Mouse (Mus musculus) CH12.LX (cell line): ENCODE results near the gene Tnfsf9. TPM values are rescaled to one million over a fixed set of nuclear protein-coding genes. Genes with fewer than 3 reads are reported as not detected.

Source experiments
- DNase-seq: peaks from one replicate; pipeline ENCODE4 v3.0.0-alpha.2; 2013; ENCODE audit errors: extremely low read depth
- H3K27ac ChIP-seq: 2 replicates; pipeline ENCODE4 v1.5.1; 2012; ENCODE audit warnings: low read depth, mild to moderate bottlenecking, control low read depth, moderate library complexity; ENCODE audit not compliant: insufficient read depth
- H3K27me3 ChIP-seq: replicated peaks from 2 replicates; pipeline ENCODE3; 2012; ENCODE audit warnings: inconsistent platforms
- H3K36me3 ChIP-seq, 2 experiments: replicated peaks in 1 of 2; 2 replicates each; pipeline versions ENCODE3 to v1.6.1; 2012; ENCODE audit warnings: inconsistent platforms in 1 of 2, low read length in 1 of 2, mild to moderate bottlenecking in 1 of 2, mixed read lengths in 1 of 2, moderate library complexity in 1 of 2; ENCODE audit not compliant: control insufficient read depth in 1 of 2, insufficient read depth in 1 of 2
- H3K4me1 ChIP-seq, 2 experiments: 2 replicates each; pipeline ENCODE4 v1.6.1; 2012; ENCODE audit warnings: inconsistent platforms in 1 of 2, moderate library complexity in 1 of 2; ENCODE audit not compliant: insufficient read depth in 2 of 2, control insufficient read depth in 1 of 2
- H3K4me2 ChIP-seq: 2 replicates; pipeline ENCODE4 v1.6.1; 2012; ENCODE audit warnings: low read depth, mild to moderate bottlenecking, control low read depth; ENCODE audit not compliant: poor library complexity, insufficient read depth, severe bottlenecking
- H3K4me3 ChIP-seq, 3 experiments: fragments of 150-350 bp in 1 of 3; sonication (generic) in 1 of 3; replicated peaks in 1 of 3; 2 replicates each; pipeline versions ENCODE3 to v1.5.1; 2011 to 2012; ENCODE audit warnings: low read depth in 2 of 3, low read length in 2 of 3, mild to moderate bottlenecking in 2 of 3, moderate library complexity in 2 of 3, control low read depth in 1 of 3, improper control_type of control experiment in 1 of 3, inconsistent platforms in 1 of 3, mixed read lengths in 1 of 3; ENCODE audit not compliant: poor library complexity in 1 of 3
- H3K79me2 ChIP-seq: replicated peaks from 2 replicates; pipeline ENCODE4 v1.6.1; 2012; ENCODE audit warnings: mild to moderate bottlenecking, moderate library complexity; ENCODE audit not compliant: control insufficient read depth, poor library complexity, insufficient read depth, severe bottlenecking; ENCODE audit errors: extremely low read depth
- H3K9ac ChIP-seq: 2 replicates; pipeline ENCODE4 v1.6.1; 2012; ENCODE audit warnings: low read depth, mild to moderate bottlenecking, control low read depth, moderate library complexity; ENCODE audit not compliant: insufficient read depth
- H3K9me3 ChIP-seq: replicated peaks from 2 replicates; pipeline ENCODE3; 2012; ENCODE audit warnings: low read length, inconsistent platforms, mixed read lengths
- BHLHE40 ChIP-seq: IDR thresholded peaks from 2 replicates; pipeline ENCODE4 v1.6.1; 2011; ENCODE audit warnings: mild to moderate bottlenecking, low read depth, low read length, improper control_type of control experiment
- CHD1 ChIP-seq: IDR thresholded peaks from 2 replicates; pipeline ENCODE4 v1.6.1; 2012; ENCODE audit warnings: low read depth, low read length, improper control_type of control experiment, inconsistent platforms
- CHD2 ChIP-seq: IDR thresholded peaks from 2 replicates; pipeline ENCODE4 v1.6.1; 2011; ENCODE audit warnings: low read length, improper control_type of control experiment
- CTCF ChIP-seq, 2 experiments: IDR thresholded peaks in 1 of 2; conservative IDR thresholded peaks in 1 of 2; 2 replicates each; pipeline ENCODE4 v1.5.1; 2011 to 2012; ENCODE audit warnings: low read depth in 2 of 2, low read length in 2 of 2, improper control_type of control experiment in 1 of 2, inconsistent platforms in 1 of 2, mild to moderate bottlenecking in 1 of 2, moderate library complexity in 1 of 2
- E2F4 ChIP-seq: IDR thresholded peaks from 2 replicates; pipeline ENCODE4 v1.6.1; 2011; ENCODE audit warnings: low read depth, low read length, improper control_type of control experiment; ENCODE audit not compliant: insufficient replicate concordance
- ELF1 ChIP-seq: IDR thresholded peaks from 2 replicates; pipeline ENCODE4 v1.6.1; 2014; ENCODE audit warnings: low read depth, mild to moderate bottlenecking, inconsistent platforms, low read length, improper control_type of control experiment
- EP300 ChIP-seq: IDR thresholded peaks from 2 replicates; pipeline ENCODE4 v1.6.1; 2011; ENCODE audit warnings: low read length, improper control_type of control experiment
- ETS1 ChIP-seq: conservative IDR thresholded peaks from 2 replicates; pipeline ENCODE4 v1.6.1; 2012; ENCODE audit warnings: low read depth, mild to moderate bottlenecking, inconsistent platforms, low read length, improper control_type of control experiment, moderate library complexity
- GABPA ChIP-seq: IDR thresholded peaks from 2 replicates; pipeline ENCODE4 v1.6.1; 2012; ENCODE audit warnings: low read depth, low read length, improper control_type of control experiment, inconsistent platforms; ENCODE audit not compliant: insufficient replicate concordance
- HCFC1 ChIP-seq: IDR thresholded peaks from 2 replicates; pipeline ENCODE4 v1.6.1; 2012; ENCODE audit warnings: low read depth, mild to moderate bottlenecking, inconsistent platforms, low read length, improper control_type of control experiment
- IRF4 ChIP-seq: IDR thresholded peaks from 2 replicates; pipeline ENCODE4 v1.6.1; 2014; ENCODE audit warnings: low read depth, mild to moderate bottlenecking, inconsistent platforms, low read length, improper control_type of control experiment
- JUN ChIP-seq: IDR thresholded peaks from 2 replicates; pipeline ENCODE4 v1.6.1; 2011; ENCODE audit warnings: low read depth, mild to moderate bottlenecking, low read length, improper control_type of control experiment, moderate library complexity; ENCODE audit not compliant: insufficient read depth
- JUND ChIP-seq: conservative IDR thresholded peaks from 2 replicates; pipeline ENCODE4 v1.6.1; 2011; ENCODE audit warnings: low read depth, low read length, improper control_type of control experiment
- KAT2A ChIP-seq: IDR thresholded peaks from 2 replicates; pipeline ENCODE4 v1.6.1; 2012; ENCODE audit warnings: low read length, improper control_type of control experiment, inconsistent platforms; ENCODE audit not compliant: insufficient replicate concordance
- MAFK ChIP-seq: IDR thresholded peaks from 2 replicates; pipeline ENCODE4 v1.6.1; 2011; ENCODE audit warnings: low read length, improper control_type of control experiment; ENCODE audit not compliant: insufficient replicate concordance
- MAX ChIP-seq: IDR thresholded peaks from 2 replicates; pipeline ENCODE4 v1.6.1; 2011; ENCODE audit warnings: low read length, improper control_type of control experiment
- MAZ ChIP-seq: IDR thresholded peaks from 2 replicates; pipeline ENCODE4 v1.6.1; 2012; ENCODE audit warnings: low read depth, mild to moderate bottlenecking, inconsistent platforms, low read length, improper control_type of control experiment, moderate library complexity
- MEF2A ChIP-seq: IDR thresholded peaks from 2 replicates; pipeline ENCODE4 v1.6.1; 2014; ENCODE audit warnings: low read depth, mild to moderate bottlenecking, inconsistent platforms, low read length, improper control_type of control experiment, borderline replicate concordance
- MXI1 ChIP-seq: IDR thresholded peaks from 2 replicates; pipeline ENCODE4 v1.6.1; 2011; ENCODE audit warnings: mild to moderate bottlenecking, low read depth, low read length, improper control_type of control experiment
- NELFE ChIP-seq: IDR thresholded peaks from 2 replicates; pipeline ENCODE4 v1.6.1; 2011; ENCODE audit warnings: low read depth, low read length, improper control_type of control experiment
- NRF1 ChIP-seq: IDR thresholded peaks from 2 replicates; pipeline ENCODE4 v1.6.1; 2014; ENCODE audit warnings: low read depth, mild to moderate bottlenecking, inconsistent platforms, low read length, improper control_type of control experiment, moderate library complexity
- PAX5 ChIP-seq: IDR thresholded peaks from 2 replicates; pipeline ENCODE4 v1.6.1; 2012; ENCODE audit warnings: low read length, inconsistent platforms, mixed read lengths
- POLR2A ChIP-seq: IDR thresholded peaks from 2 replicates; pipeline ENCODE4 v1.6.1; 2011; ENCODE audit warnings: low read depth, mild to moderate bottlenecking, improper control_type of control experiment, low read length
- POLR2AphosphoS2 ChIP-seq: IDR thresholded peaks from 2 replicates; pipeline ENCODE4 v1.6.1; 2011; ENCODE audit warnings: low read depth, low read length, improper control_type of control experiment
- RAD21 ChIP-seq: IDR thresholded peaks from 2 replicates; pipeline ENCODE4 v1.6.1; 2011; ENCODE audit warnings: low read depth, mild to moderate bottlenecking, low read length, improper control_type of control experiment, moderate library complexity
- RCOR1 ChIP-seq: conservative IDR thresholded peaks from 2 replicates; pipeline ENCODE4 v1.6.1; 2012; ENCODE audit warnings: low read depth, mild to moderate bottlenecking, inconsistent platforms, low read length, improper control_type of control experiment
- SIN3A ChIP-seq: IDR thresholded peaks from 2 replicates; pipeline ENCODE4 v1.6.1; 2012; ENCODE audit warnings: low read length, improper control_type of control experiment, inconsistent platforms
- SMC3 ChIP-seq: IDR thresholded peaks from 2 replicates; pipeline ENCODE4 v1.6.1; 2011; ENCODE audit warnings: low read depth, low read length, improper control_type of control experiment
- TBP ChIP-seq: conservative IDR thresholded peaks from 2 replicates; pipeline ENCODE4 v1.6.1; 2011; ENCODE audit warnings: low read depth, low read length, improper control_type of control experiment
- TCF12 ChIP-seq: IDR thresholded peaks from 2 replicates; pipeline ENCODE4 v1.6.1; 2014; ENCODE audit warnings: low read depth, mild to moderate bottlenecking, inconsistent platforms, low read length, improper control_type of control experiment
- UBTF ChIP-seq: IDR thresholded peaks from 2 replicates; pipeline ENCODE4 v1.6.1; 2012; ENCODE audit warnings: low read depth, mild to moderate bottlenecking, inconsistent platforms, low read length, improper control_type of control experiment, moderate library complexity
- USF2 ChIP-seq: conservative IDR thresholded peaks from 2 replicates; pipeline ENCODE4 v1.6.1; 2011; ENCODE audit warnings: low read depth, low read length, improper control_type of control experiment
- ZC3H11A ChIP-seq: IDR thresholded peaks from 2 replicates; pipeline ENCODE4 v1.6.1; 2012; ENCODE audit warnings: low read depth, mild to moderate bottlenecking, inconsistent platforms, low read length, improper control_type of control experiment
- ZKSCAN1 ChIP-seq: IDR thresholded peaks from 2 replicates; pipeline ENCODE4 v1.6.1; 2012; ENCODE audit warnings: low read depth, inconsistent platforms, low read length, improper control_type of control experiment, borderline replicate concordance
- ZMIZ1 ChIP-seq: IDR thresholded peaks from 2 replicates; pipeline ENCODE4 v1.6.1; 2012; ENCODE audit warnings: low read depth, mild to moderate bottlenecking, inconsistent platforms, low read length, improper control_type of control experiment
- ZNF384 ChIP-seq: IDR thresholded peaks from 2 replicates; pipeline ENCODE4 v1.6.1; 2012; ENCODE audit warnings: low read depth, low read length, improper control_type of control experiment, inconsistent platforms
- dilution Hi-C: fragments of 300-500 bp; cut with MboI; formaldehyde crosslinking; loops from 2 replicates; pipeline ENCODE4 v1.14.3; 2020; ENCODE audit warnings: low sequenced_read_pairs; ENCODE audit not compliant: extremely low pct_unique_long_range_greater_than_20kb, extremely low pct_ligation_motif_present
- in situ Hi-C: fragments of 300-500 bp; cut with MboI; formaldehyde crosslinking; loops from 3 replicates; pipeline ENCODE4 v1.14.3; 2019; ENCODE audit warnings: low sequenced_read_pairs, low pct_ligation_motif_present, low pct_unique_long_range_greater_than_20kb, mixed read lengths
- polyA plus RNA-seq: library from polyadenylated mRNA; unstranded; fragments of >175 nt; gene quantifications from 2 replicates; pipeline ENCODE4 v1.2.1, GENCODE M21; 2012; ENCODE audit warnings: low read depth; ENCODE audit not compliant: insufficient read length
- total RNA-seq, 2 experiments: library from RNA; depleted of rRNA; stranded (reverse); fragments of 300-350 nt in 1 of 2; fragments of >200 nt in 1 of 2; gene quantifications; 2 replicates each; pipeline ENCODE4 v1.2.3; 2012 to 2014

Gene Tnfsf9
- total and polyA plus RNA-seq, 3 experiments = 123 to 321 (median 137) TPM

DNA sequence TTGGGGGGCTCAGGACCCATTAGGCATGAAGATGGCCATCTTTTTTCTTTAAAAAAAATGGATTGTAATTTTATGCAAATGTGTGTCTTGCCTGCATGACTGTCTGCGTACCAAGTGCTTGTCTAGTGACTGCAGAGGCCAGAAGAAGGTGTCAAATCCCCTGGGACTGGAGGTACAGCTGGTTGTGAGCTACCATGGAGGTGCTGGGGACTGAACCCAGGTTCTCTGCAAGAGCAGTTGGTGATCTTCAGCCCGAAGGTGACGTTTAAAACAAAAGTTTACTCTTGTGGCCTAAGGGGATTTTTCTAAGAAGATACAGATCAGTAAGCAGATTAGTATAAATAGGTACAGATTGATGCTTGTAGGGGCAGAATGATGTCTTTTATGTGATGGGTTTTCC, 30.5 kb downstream of the Tnfsf9 start (continued):
- TF ChIP-seq TBP = no peak
- no peak for TF ChIP-seq CTCF (conservative IDR thresholded peaks at IDR 0.05 in 1 of 2, IDR thresholded peaks at IDR 0.05 in 1 of 2; ENCODE audit: low read depth in 2 of 2, low read length in 2 of 2)
- TF ChIP-seq EP300 = peak; percentile 58; the same call in 1 of the 2 replicates
- no peak for TF ChIP-seq UBTF
- TF ChIP-seq PAX5 = no peak
- no peak for TF ChIP-seq POLR2A
- TF ChIP-seq GABPA = no peak

DNA sequence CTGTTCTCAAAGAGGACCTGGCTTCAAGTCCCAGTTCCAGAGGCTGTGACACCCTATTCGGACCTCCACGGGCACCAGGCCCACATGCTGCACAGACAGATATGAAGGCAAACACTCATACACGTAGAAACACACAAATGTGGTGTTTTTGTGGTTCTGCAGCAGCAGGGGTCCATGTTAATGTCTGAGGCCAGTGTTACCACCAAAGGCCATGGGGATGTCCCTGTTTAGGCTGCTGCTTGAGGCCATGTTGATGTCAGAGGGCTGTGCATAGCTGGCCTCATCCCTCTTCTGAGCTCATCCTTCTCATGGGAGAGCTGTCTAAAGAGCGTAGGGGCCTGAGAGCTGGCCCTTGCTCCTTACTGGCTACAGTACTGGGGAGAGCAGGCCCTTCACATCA, 33.6 kb downstream of the Tnfsf9 start:
- H3K4me1 ChIP-seq = peaks cover 57 to 98% of the 10 kb centered on the region in 2 experiments
- no peak for TF ChIP-seq USF2
- no peak for TF ChIP-seq ELF1
- peak; percentile 71; the same call in 1 of the 2 replicates for TF ChIP-seq UBTF
- TF ChIP-seq POLR2A = peak; percentile 54
- TF ChIP-seq KAT2A = no peak
- TF ChIP-seq PAX5 = no peak
- TF ChIP-seq ZMIZ1 = peak; percentile 66; the same call in 1 of the 2 replicates
- peak; percentile 92 for TF ChIP-seq IRF4
- no peak for TF ChIP-seq CTCF (conservative IDR thresholded peaks at IDR 0.05 in 1 of 2, IDR thresholded peaks at IDR 0.05 in 1 of 2; ENCODE audit: low read depth in 2 of 2, low read length in 2 of 2)
- TF ChIP-seq SIN3A = peak; percentile 76
- peak; percentile 60; the same call in 1 of the 2 replicates for TF ChIP-seq MAX
- peak; percentile 87 for TF ChIP-seq ETS1
- peak; percentile 92; the same call in 1 of the 2 replicates for TF ChIP-seq POLR2AphosphoS2
- no peak for TF ChIP-seq ZNF384
- TF ChIP-seq EP300 = peak; percentile 87
- TF ChIP-seq CHD2 = peak; percentile 73; the same call in 1 of the 2 replicates
- TF ChIP-seq HCFC1 = no peak
- TF ChIP-seq CHD1 = no peak
- peak; percentile 85 for TF ChIP-seq MEF2A
- TF ChIP-seq MAZ = peak; percentile 73; the same call in 1 of the 2 replicates
- peak; percentile 93 for TF ChIP-seq TCF12
- peak; percentile 44; the same call in 1 of the 2 replicates for TF ChIP-seq JUND
- no peak for TF ChIP-seq NRF1
- TF ChIP-seq BHLHE40 = peak; percentile 79
- TF ChIP-seq JUN = peak; percentile 50
- TF ChIP-seq MAFK = peak; percentile 44; the same call in 1 of the 2 replicates
- no peak for TF ChIP-seq ZC3H11A
- no peak for TF ChIP-seq E2F4
- TF ChIP-seq RCOR1 = 0 out of 2 replicates have a peak, but pooled peaks have one; percentile 58
- TF ChIP-seq RAD21 = no peak; the same call in 1 of the 2 replicates
- no peak for TF ChIP-seq GABPA
- peak; percentile 64; the same call in 1 of the 2 replicates for TF ChIP-seq MXI1
- no peak for TF ChIP-seq ZKSCAN1
- TF ChIP-seq SMC3 = peak; percentile 34
- TF ChIP-seq TBP = peak; percentile 46; the same call in 1 of the 2 replicates
- TF ChIP-seq NELFE = no peak; the same call in none of the 2 replicates

More for the DNA sequence above, 33.6 kb downstream of the Tnfsf9 start:
- peaks cover 11% of the 10 kb centered on the region for H3K79me2 ChIP-seq
- peak overlapping the region; percentile 100 for H3K27ac ChIP-seq
- peaks cover 20 to 77% of the 10 kb centered on the region in 2 experiments for H3K36me3 ChIP-seq
- H3K27me3 ChIP-seq = no peaks in the 10 kb centered on the region
- peak overlapping the region; percentile 41 for H3K9ac ChIP-seq
- DNase-seq = peak; percentile 95
- H3K4me3 ChIP-seq = peak overlapping the region in 1 of 3 experiments; percentile 7
- dilution Hi-C loops (no loop called here), in situ Hi-C loops (no loop called here)
- peaks cover 7% of the 10 kb centered on the region for H3K9me3 ChIP-seq
- no peak overlapping the region; the same call in 1 of the 2 replicates for H3K4me2 ChIP-seq
